Mouse (Mus musculus) erythroid progenitor cell, adult 5-6 weeks (primary cell): Measurements from ENCODE around the gene Prkce. TPM values are rescaled to one million over a fixed set of nuclear protein-coding genes. Genes with fewer than 3 reads are reported as not detected.

Source experiments
- ATAC-seq: replicated peaks from 2 replicates; pipeline ENCODE4 v1.8.0; 2016; ENCODE audit warnings: moderate number of reproducible peaks, mild to moderate bottlenecking, moderate TSS enrichment, inconsistent platforms; ENCODE audit not compliant: poor library complexity, low FRiP score, severe bottlenecking
- total RNA-seq, 2 experiments: library from RNA; stranded (forward) in 1 of 2; stranded (reverse) in 1 of 2; fragments of 150-400 nt in 1 of 2; fragments of 186-747, 209-891 nt in 1 of 2; gene quantifications; 2 replicates each; pipeline versions ENCODE4 v1.2.3 to v1.2.4; 2015 to 2017; ENCODE audit warnings: low replicate concordance in 2 of 2

Gene Prkce
- total RNA-seq, 2 experiments from 2014 or later: 0.30 to 2.9 TPM

- ATAC-seq: no peak
These were observed 358.4 kb downstream of the Prkce start for GRCm38 (mm10) chr17:86526016-86526415.

GRCm38 (mm10) chr17:86527298-86527697 is 359.7 kb downstream of the Prkce start:
- no peak for ATAC-seq

GRCm38 (mm10) chr17:86529003-86529402 is 361.4 kb downstream of the Prkce start:
- ATAC-seq: no peak

- no peak for ATAC-seq
These were observed 361.8 kb downstream of the Prkce start for GRCm38 (mm10) chr17:86529411-86529810.

- ATAC-seq: no peak
These were observed 363.6 kb downstream of the Prkce start for GRCm38 (mm10) chr17:86531231-86531630.

GRCm38 (mm10) chr17:86532783-86533548 is 365.4 kb downstream of the Prkce start:
- no peak for ATAC-seq

GRCm38 (mm10) chr17:86533549-86533851 is 365.9 kb downstream of the Prkce start:
- ATAC-seq: no peak

GRCm38 (mm10) chr17:86535096-86535495 is 367.5 kb downstream of the Prkce start:
- ATAC-seq: peak; percentile 32; the same call in 1 of the 2 replicates

GRCm38 (mm10) chr17:86535827-86536656 is 368.5 kb downstream of the Prkce start:
- ATAC-seq: no peak

- ATAC-seq: no peak
These were observed 372.4 kb downstream of the Prkce start for GRCm38 (mm10) chr17:86539881-86540430.

GRCm38 (mm10) chr17:86546529-86546928 is 378.9 kb downstream of the Prkce start:
- ATAC-seq: no peak

- ATAC-seq: no peak
These were observed 381.5 kb downstream of the Prkce start for GRCm38 (mm10) chr17:86549128-86549527.

- ATAC-seq: no peak
These were observed 384.0 kb downstream of the Prkce start for GRCm38 (mm10) chr17:86551561-86551960.

GRCm38 (mm10) chr17:86551995-86552394 is 384.4 kb downstream of the Prkce start:
- no peak for ATAC-seq

- no peak for ATAC-seq
These were observed 391.8 kb downstream of the Prkce start for GRCm38 (mm10) chr17:86559206-86559891.

GRCm38 (mm10) chr17:86560499-86560898 is 392.9 kb downstream of the Prkce start:
- ATAC-seq: no peak

- ATAC-seq: no peak
These were observed 402.9 kb downstream of the Prkce start for GRCm38 (mm10) chr17:86570491-86570890.

GRCm38 (mm10) chr17:86571266-86571665 is 403.7 kb downstream of the Prkce start:
- ATAC-seq: no peak

GRCm38 (mm10) chr17:86572136-86572535 is 404.6 kb downstream of the Prkce start:
- no peak for ATAC-seq

- no peak for ATAC-seq
These were observed 405.0 kb downstream of the Prkce start for GRCm38 (mm10) chr17:86572576-86572975.
